Mouse (Mus musculus) spleen, postnatal 10 days (tissue): ENCODE measurements around the gene Phf12.
A peak's percentile ranks its signal among the peaks of the same experiment; 100 is the strongest.

Experiments
- DNase-seq, 2 experiments: peaks; one replicate each; pipeline ENCODE4 v3.0.0; 2021 to 2022; ENCODE audit warnings: low spot score in 2 of 2

Phf12 gene

DNA sequence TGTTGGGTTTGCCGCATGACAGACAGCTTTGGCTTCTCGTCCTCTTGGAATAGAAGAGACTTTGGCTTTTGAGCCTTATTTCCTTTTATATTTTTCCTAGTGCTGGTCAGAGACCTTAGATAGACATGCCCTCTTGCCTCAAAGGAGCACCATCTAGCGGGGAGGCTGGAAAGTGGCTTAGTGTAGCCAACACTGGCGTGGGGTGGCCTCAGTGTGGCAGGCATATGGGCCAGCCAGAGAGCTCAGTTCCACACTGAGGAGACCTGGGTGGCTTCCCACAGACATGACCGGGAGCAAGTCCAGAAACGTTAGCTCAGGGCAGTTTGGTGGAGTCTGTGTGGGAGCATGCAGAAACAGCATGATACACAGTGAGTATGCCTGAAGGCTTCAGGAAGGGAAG lies 11.8 kb upstream of the Phf12 start:
- DNase-seq = no peak

GRCm38 (mm10) chr11:77973520-77973919 lies 9.0 kb upstream of the Phf12 start:
- no peak for DNase-seq

DNA sequence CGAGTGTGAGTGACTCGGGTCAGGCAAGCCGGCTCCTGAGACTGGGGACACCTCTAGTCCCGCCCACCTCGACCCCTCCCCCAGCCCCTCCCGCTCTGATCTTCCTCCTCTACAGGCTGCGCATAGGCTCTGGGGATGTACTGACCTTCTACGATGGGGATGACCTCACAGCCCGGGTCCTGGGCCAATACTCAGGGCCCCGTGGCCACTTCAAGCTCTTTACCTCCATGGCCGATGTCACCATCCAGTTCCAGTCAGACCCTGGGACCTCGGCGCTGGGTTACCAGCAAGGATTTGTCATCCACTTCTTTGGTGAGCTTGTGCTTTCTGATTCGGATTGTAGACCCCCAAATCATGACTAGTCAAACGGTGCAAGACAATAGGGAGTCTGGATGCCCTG lies 8.2 kb upstream of the Phf12 start:
- no peak for DNase-seq

- no peak for DNase-seq
These were observed 6.7 kb upstream of the Phf12 start for GRCm38 (mm10) chr11:77975873-77976272.

DNA sequence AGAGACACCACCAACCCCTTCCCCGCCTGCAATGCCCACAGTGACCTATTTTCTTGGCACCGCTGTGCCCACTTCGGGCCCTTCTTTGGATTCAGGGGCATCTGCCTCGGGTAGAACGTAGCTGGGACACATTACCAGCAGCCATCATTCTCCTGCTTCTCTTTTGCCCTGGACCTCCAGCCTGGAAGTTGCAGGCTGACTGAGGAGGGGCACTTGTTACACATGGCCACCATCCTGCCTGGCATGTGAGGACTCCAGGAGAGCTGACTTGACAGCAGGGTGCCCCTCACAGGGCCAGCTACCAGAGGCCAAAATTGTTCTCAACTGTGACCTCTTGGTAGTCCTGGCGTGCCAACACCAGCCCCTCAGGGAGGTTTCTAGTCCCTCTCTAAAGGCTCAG lies 4.4 kb upstream of the Phf12 start:
- no peak for DNase-seq

GRCm38 (mm10) chr11:77979221-77979809 lies 3.2 kb upstream of the Phf12 start:
- no peak for DNase-seq

DNA sequence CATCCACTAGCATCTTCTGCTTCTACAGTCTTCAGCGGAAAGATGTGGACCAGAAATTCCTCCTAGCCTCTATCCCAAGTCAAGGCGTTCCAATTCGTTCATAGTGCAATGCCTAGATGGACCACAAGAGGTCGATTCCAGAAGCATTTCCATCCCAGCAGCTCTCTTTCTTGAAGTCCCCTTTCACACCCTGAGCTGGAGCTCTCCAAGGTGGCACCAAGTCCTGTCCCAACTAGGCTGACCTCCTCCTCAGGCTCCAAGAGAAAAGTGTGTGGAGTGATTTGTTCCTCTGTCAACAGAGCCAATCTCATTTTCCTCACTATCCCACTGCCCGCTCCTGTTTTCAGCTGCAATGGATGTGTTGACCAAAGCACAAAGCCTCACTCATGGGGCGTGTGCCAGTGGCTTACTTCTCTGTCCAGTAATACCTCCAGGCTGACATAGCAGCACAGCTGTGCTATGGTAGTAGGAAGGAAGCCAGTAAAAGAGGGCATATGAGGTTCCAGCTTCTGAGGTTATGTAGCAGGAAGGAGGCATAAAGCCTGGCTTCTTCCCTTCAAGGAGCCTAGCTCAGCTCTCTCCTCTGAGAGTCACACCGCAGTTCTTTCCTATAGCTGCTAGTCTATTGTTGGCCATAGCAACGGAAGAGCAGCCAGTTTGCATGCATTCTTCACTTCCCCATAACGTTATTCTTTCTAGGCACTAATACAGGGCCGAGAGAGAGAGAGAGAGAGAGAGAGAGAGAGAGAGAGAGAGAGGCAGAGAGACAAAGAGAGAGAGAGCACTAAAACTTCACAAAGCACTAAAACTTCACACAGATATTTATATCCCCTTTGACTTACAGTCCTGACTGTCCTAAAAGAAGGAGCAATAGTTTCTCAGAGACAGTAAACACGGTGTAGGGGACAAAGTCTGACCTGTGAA lies 2.0 kb upstream of the Phf12 start:
- peak; percentile 26 to 66 for DNase-seq

- peak; percentile 77 to 94 for DNase-seq
These were observed 729 bp upstream of the Phf12 start for GRCm38 (mm10) chr11:77981609-77982440.

DNA sequence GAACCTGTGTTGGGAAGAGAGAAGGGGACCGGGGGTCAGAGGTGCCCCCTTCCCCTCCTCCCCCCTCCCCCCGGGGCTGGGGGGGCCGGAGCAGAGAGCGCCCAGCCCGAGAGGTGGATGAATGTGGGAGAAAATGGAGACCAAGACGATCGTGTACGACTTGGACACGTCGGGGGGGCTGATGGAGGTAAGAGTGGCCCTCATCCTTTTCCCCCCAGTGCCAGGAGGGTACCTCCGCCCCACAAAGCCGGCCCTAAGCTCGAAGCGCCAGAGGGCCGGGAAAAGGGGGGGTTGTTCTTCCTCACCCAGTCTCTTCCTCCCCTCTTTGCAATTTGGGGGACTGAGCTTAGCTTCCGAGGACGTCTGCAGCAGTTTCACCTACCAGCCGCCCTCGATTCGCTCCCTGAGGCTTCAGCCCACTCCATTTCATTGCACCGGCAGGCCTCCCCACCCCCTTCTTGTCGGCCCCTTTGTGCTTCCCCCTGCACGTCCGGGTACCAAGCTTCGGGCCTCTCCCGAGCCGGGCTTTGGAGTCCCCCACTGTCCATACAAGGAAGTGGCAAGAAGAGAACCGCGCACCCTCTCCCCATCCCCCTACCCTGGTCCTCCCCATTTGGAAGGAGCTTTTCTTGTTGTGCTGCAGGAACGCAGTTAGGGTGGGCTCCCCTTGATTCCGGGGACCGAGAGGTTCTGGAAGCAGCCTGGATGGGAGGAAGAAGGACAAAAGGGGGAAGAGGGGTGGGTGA lies 810 bp downstream of the Phf12 start:
- peak; percentile 74 for DNase-seq

DNA sequence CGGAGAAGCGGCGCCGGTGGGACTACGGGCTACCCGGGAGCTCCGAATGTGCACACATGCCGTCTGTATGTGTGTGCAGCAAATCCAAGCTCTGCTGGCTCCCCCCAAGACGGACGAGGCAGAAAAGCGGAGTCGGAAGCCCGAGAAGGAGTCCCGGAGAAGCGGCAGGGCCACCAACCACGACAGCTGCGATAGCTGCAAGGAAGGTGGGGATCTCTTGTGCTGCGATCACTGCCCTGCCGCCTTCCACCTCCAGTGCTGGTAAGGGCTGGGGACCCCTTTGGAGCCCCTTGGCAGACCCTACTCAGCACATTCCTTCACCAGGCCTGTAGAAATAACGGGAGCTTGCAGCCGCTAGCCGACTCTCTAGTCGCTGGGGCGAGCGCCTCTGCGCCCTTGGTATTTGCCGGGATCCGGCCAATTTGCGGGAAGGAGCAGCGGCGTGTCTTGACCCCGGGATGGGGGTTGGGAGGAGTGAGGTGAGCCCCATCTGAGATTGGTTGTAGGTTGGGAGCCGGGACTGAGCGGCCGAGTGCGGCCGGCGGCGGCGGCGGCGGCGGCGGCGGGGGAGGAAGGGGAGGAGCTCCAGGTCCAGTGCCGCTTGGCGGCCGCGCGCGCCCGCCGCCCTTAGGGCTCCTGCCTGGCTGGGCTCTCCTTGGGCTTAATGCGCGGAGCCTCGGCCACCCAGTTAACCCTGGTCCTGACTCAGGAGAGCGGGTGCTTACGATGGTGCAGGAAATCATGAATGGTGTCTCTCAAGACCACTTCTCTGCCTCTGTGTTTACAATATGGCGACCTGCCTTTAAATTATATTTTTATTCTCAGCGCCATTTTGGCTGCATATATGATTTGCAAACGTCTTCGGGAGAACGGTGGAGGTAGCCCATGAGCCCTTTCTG lies 1.6 kb downstream of the Phf12 start:
- DNase-seq = peak; percentile 78 to 82

GRCm38 (mm10) chr11:77984836-77985231 lies 2.3 kb downstream of the Phf12 start:
- DNase-seq = peak in 1 of 2 experiments; percentile 49

GRCm38 (mm10) chr11:77985541-77986065 lies 3.0 kb downstream of the Phf12 start:
- DNase-seq = no peak

- no peak for DNase-seq
These were observed 6.6 kb downstream of the Phf12 start for GRCm38 (mm10) chr11:77989071-77989690.

DNA sequence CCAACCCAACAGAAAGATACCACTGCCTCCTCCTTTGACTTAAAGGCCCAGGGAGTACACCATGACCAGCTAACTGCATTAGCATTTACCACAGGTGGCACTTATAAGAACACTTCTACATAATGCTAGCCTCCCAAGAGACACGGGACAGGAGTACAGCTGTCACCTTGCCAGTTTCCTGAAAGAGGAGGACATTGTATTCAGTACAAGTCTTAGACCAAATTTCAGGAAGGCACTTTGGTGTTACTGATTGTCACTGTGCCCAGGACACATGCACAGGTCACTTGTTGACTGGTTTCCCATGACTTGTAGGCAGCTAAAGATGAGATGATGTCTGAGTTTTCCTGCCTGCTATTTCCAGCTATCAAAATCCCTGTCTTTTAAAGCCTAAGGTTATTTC lies 13.0 kb downstream of the Phf12 start:
- DNase-seq = no peak

DNA sequence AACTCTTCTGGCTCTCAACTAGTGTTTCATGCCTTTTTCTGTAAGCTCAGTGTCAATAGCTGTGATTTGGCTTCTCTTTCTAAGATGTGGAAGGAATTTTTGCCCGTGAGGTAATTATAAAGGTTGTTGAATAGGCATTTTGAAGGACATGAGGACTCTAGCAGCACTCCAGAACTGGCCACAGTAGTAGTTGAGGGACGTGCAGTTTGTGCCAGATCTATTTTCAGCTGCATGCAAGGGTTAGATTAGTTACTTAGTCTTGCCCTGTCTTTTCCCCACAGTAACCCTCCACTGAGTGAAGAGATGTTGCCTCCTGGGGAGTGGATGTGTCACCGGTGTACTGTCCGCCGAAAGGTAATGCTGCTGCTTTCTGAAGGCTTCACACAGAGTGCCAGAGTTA lies 23.9 kb downstream of the Phf12 start:
- DNase-seq = no peak

GRCm38 (mm10) chr11:78019676-78020075 lies 37.1 kb downstream of the Phf12 start:
- DNase-seq = peak; percentile 70 to 87

DNA sequence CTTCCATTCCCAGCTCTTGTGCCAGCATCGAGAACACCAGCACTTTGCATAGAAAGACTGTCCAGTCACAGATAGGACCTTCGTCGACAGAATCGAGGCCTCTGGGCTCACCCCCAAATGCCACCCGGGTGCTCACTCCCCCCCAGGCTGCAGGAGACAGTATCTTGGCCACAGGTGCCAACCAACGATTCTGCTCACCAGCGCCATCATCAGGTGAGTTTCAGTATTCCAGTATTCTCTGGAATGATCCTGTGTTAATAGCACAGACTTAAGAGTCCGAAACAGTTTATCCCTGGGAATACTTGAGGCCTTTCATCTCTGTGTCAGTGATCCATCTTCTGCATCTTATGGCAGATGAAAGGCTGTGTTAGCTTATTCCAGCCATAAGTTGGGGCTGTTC lies 41.1 kb downstream of the Phf12 start:
- peak; percentile 32 to 69 for DNase-seq

DNA sequence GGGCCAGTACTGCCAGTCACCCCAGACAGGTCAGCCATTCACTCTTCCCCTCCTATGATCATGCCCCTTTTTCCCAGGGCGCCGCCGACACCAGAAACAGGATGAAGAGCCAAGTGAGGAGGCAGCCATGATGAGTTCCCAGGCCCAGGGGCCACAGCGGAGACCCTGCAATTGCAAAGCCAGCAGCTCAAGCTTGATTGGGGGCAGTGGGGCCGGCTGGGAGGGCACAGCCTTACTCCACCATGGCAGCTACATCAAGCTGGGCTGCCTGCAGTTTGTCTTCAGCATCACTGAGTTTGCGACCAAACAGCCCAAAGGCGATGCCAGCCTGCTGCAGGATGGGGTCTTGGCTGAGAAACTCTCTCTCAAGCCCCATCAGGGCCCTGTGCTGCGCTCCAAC lies 46.7 kb downstream of the Phf12 start:
- no peak for DNase-seq

DNA sequence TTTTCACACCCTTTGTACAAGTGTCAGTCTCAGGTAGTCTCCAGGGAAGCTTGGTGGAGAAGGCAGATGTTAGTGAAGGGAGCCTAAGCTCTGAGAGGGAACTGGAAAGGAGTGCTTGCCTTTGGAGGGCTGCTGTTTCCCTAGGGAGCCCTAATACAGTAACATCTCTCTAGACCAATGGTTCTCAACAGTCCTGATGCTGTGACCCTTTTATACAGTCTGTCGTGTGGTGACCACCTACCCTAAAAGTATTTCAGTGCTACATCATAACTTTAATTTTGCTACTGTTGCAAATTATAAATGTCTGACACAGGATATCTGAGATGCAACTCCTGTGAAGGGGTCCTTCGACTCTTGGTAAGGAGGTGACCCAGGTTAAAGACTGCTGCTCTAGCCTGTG lies 48.0 kb downstream of the Phf12 start:
- DNase-seq = no peak

- DNase-seq = no peak
These were observed 48.8 kb downstream of the Phf12 start for GRCm38 (mm10) chr11:78031389-78031788.
